12 mouse cellular contexts compared by ENCODE assay signal in the genomic region with DNA sequence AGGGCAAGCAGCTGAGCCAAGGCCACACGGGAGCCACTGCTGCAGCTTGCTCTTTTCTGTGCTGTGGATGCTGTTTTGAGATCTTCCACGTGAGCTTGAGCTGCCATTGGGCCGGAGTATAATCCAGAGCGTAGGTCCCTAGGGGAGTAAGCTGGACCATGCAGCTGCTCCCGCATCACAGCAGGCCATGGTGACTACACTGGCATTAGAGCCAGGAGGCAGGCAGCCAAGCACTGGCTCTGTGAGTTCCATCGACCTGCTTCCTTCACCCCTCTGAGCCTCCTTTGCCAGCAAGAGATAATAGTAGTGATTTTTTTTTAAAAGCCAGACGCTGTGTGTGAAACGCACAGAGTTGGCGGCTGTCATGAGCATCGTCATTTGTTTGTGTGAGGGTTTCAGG. TPM values are rescaled to one million over a fixed set of nuclear protein-coding genes. Genes with fewer than 3 reads are reported as not detected.
DNase-seq lines count a peak whose midpoint lies in the region; ATAC-seq lines count a peak whose summit lies in the region.
"Had no signal": no experiment of that assay in that cellular context is flagged by ENCODE, and none has a peak within 500 bp of the region (broad histone marks: within the 10 kb centered on the region; RNA-seq: fewer than 3 reads in every experiment).

No protein-coding gene starts in this region.

- H3K4me3 ChIP-seq in midbrain, embryonic 12.5 days = no peak overlapping the region
- H3K4me3 ChIP-seq in midbrain, embryonic 10.5 days = no peak overlapping the region
- no peak overlapping the region for H3K4me3 ChIP-seq in forebrain, embryonic 13.5 days
- H3K4me3 ChIP-seq in neural tube, embryonic 14.5 days (ENCODE audit: low read depth, low read length) = no peak overlapping the region
- H3K4me3 ChIP-seq: lung, embryonic 15.5 days had no signal

- no peak overlapping the region for H3K27ac ChIP-seq in midbrain, embryonic 12.5 days (replicated peaks)
- H3K27ac ChIP-seq in midbrain, embryonic 10.5 days (replicated peaks) = no peak overlapping the region
- 0 out of 2 replicates have a peak overlapping the region, but pooled peaks have one; percentile 25 for H3K27ac ChIP-seq in forebrain, embryonic 13.5 days
- H3K27ac ChIP-seq in neural tube, embryonic 14.5 days (ENCODE audit: low read depth, low read length) = no peak overlapping the region
- H3K27ac ChIP-seq: lung, embryonic 15.5 days had no signal

- peaks cover 32% of the 10 kb centered on the region for H3K27me3 ChIP-seq in midbrain, embryonic 12.5 days
- peaks cover 20% of the 10 kb centered on the region for H3K27me3 ChIP-seq in midbrain, embryonic 10.5 days (ENCODE audit: low read depth, poor library complexity, severe bottlenecking)
- H3K27me3 ChIP-seq in forebrain, embryonic 13.5 days = no peaks in the 10 kb centered on the region; the same call in 1 of the 2 replicates
- no peaks in the 10 kb centered on the region for H3K27me3 ChIP-seq in neural tube, embryonic 14.5 days (ENCODE audit: control insufficient read depth, insufficient read depth, low read length)

- H3K4me2 ChIP-seq in midbrain, embryonic 12.5 days (replicated peaks) = peak overlapping the region; percentile 96; the same call in 1 of the 2 replicates
- H3K4me2 ChIP-seq in forebrain, embryonic 13.5 days = peak overlapping the region; percentile 92
- peak overlapping the region; percentile 96; the same call in 1 of the 2 replicates for H3K4me2 ChIP-seq in neural tube, embryonic 14.5 days (ENCODE audit: low read depth, low read length)

- H3K9ac ChIP-seq in midbrain, embryonic 12.5 days (replicated peaks) = no peak overlapping the region
- H3K9ac ChIP-seq in forebrain, embryonic 13.5 days = peak overlapping the region; percentile 37; the same call in 1 of the 2 replicates
- no peak overlapping the region for H3K9ac ChIP-seq in neural tube, embryonic 14.5 days (replicated peaks; ENCODE audit: low read depth, low read length)
- H3K9ac ChIP-seq: lung, embryonic 15.5 days had no signal

- peaks cover 11% of the 10 kb centered on the region; the same call in 1 of the 2 replicates for H3K36me3 ChIP-seq in midbrain, embryonic 12.5 days
- H3K36me3 ChIP-seq in midbrain, embryonic 10.5 days = peaks cover 39% of the 10 kb centered on the region
- H3K36me3 ChIP-seq in forebrain, embryonic 13.5 days (ENCODE audit: poor library complexity, severe bottlenecking) = peaks cover 37% of the 10 kb centered on the region
- no peaks in the 10 kb centered on the region for H3K36me3 ChIP-seq in neural tube, embryonic 14.5 days (ENCODE audit: control insufficient read depth, insufficient read depth, low read length)
- H3K36me3 ChIP-seq: lung, embryonic 15.5 days had no signal

- H3K9me3 ChIP-seq in midbrain, embryonic 12.5 days = no peaks in the 10 kb centered on the region
- H3K9me3 ChIP-seq in midbrain, embryonic 10.5 days (replicated peaks) = no peaks in the 10 kb centered on the region
- H3K9me3 ChIP-seq in forebrain, embryonic 13.5 days (replicated peaks) = no peaks in the 10 kb centered on the region
- H3K9me3 ChIP-seq in neural tube, embryonic 14.5 days (ENCODE audit: control insufficient read depth, low read length) = no peaks in the 10 kb centered on the region
- H3K9me3 ChIP-seq: lung, embryonic 15.5 days had no signal

- H3K4me1 ChIP-seq in midbrain, embryonic 12.5 days = peaks cover 23% of the 10 kb centered on the region; the same call in 1 of the 2 replicates
- H3K4me1 ChIP-seq in midbrain, embryonic 10.5 days = peaks cover 41% of the 10 kb centered on the region
- H3K4me1 ChIP-seq in forebrain, embryonic 13.5 days = peaks cover 44% of the 10 kb centered on the region
- peaks cover 8% of the 10 kb centered on the region for H3K4me1 ChIP-seq in neural tube, embryonic 14.5 days (ENCODE audit: control insufficient read depth, insufficient read depth, low read length)

- DNase-seq in heart, postnatal 10 days = peak; percentile 44 to 45
- DNase-seq in heart, postnatal 36 days = no peak
- no peak for DNase-seq in midbrain, embryonic 10.5 days (ENCODE audit: low spot score)
- no peak for DNase-seq in embryo, embryonic 10.5 days (ENCODE audit: low spot score)
- no peak for DNase-seq in spleen, postnatal 36 days (ENCODE audit: low spot score in 2 of 2)
- DNase-seq: cerebellum, adult 11 months; right cerebral cortex, postnatal 14 days had no signal

- intact Hi-C loops in heart, postnatal 10 days (cut with DNase I) = no loop called here
- intact Hi-C loops in heart, postnatal 36 days (cut with DNase I) = no loop called here

- 84% methylated on average over 10 of the region's 10 CpGs for WGBS in midbrain, embryonic 12.5 days
- WGBS in midbrain, embryonic 10.5 days = 92% methylated on average over 10 of the region's 10 CpGs
- 83% methylated on average over 10 of the region's 10 CpGs for WGBS in forebrain, embryonic 13.5 days
- 79% methylated on average over 10 of the region's 10 CpGs for WGBS in neural tube, embryonic 14.5 days

- no peak for ATAC-seq in midbrain, embryonic 12.5 days (ENCODE audit: low FRiP score, low read depth)
- no peak for ATAC-seq in forebrain, embryonic 13.5 days
- no peak for ATAC-seq in neural tube, embryonic 14.5 days (ENCODE audit: low read depth)
- ATAC-seq: intestine, embryonic 16.5 days had no signal

RNA-seq across cellular contexts. Expression of a gene that starts 2.3 kb away (rescaled TPM):
- 1 to 10 TPM; 7.9 to 8.6 TPM for total RNA-seq in heart, postnatal 10 days (2021)
- total RNA-seq in heart, postnatal 36 days (2021) = 1 to 10 TPM; 1.6 to 3.2 TPM
- 41.4 and 51.4 TPM in 2 replicates for polyA plus RNA-seq in midbrain, embryonic 12.5 days (2016; fragmentation: Nextera tagmentation; extraction: Ambion mirVana)
- polyA plus RNA-seq in midbrain, embryonic 10.5 days (2016; fragmentation: Nextera tagmentation; extraction: Ambion mirVana) = 68.3 and 76.2 TPM in 2 replicates
- polyA plus RNA-seq in forebrain, embryonic 13.5 days (2015; fragmentation: Nextera tagmentation; extraction: Ambion mirVana) = 68.7 and 74.8 TPM in 2 replicates
- 17.8 and 22.1 TPM in 2 replicates for polyA plus RNA-seq in neural tube, embryonic 14.5 days (2014; fragmentation: Nextera tagmentation; extraction: Ambion mirVana)

RNA-seq across cellular contexts. Expression of a gene that starts 22.0 kb away (rescaled TPM):
- 10 to 100 TPM; 42.4 to 44.5 TPM for total RNA-seq in heart, postnatal 10 days (2021)
- total RNA-seq in heart, postnatal 36 days (2021) = 10 to 100 TPM; 33.4 to 34.5 TPM
- polyA plus RNA-seq in midbrain, embryonic 12.5 days (2016; fragmentation: Nextera tagmentation; extraction: Ambion mirVana) = 87.2 and 88.7 TPM in 2 replicates
- polyA plus RNA-seq in midbrain, embryonic 10.5 days (2016; fragmentation: Nextera tagmentation; extraction: Ambion mirVana) = 97.2 and 104 TPM in 2 replicates
- polyA plus RNA-seq in forebrain, embryonic 13.5 days (2015; fragmentation: Nextera tagmentation; extraction: Ambion mirVana) = 101 and 103 TPM in 2 replicates
- polyA plus RNA-seq in neural tube, embryonic 14.5 days (2014; fragmentation: Nextera tagmentation; extraction: Ambion mirVana) = 54.5 and 59.9 TPM in 2 replicates

Comparison
In these comparisons a context has a peak if more than half of its experiments do, and no peak if none do; other contexts are left out.
1. DNase-seq: peak in heart, postnatal 10 days (2 of 2); none in heart, postnatal 36 days (0 of 2), midbrain, embryonic 10.5 days (single experiment), embryo, embryonic 10.5 days (single experiment) and spleen, postnatal 36 days (0 of 2).
2. Peak in every context shown above with its lines, with median percentiles within 50 percentile points of each other: H3K4me2 ChIP-seq.